Mouse (Mus musculus) liver, adult 2 months (tissue): ENCODE data around the gene Prelid3b. TPM values are rescaled to one million over a fixed set of nuclear protein-coding genes. Genes with fewer than 3 reads are reported as not detected.

Source experiments
- DNase-seq: peaks from one replicate; pipeline ENCODE4 v3.0.0-alpha.2; 2011; ENCODE audit warnings: low read depth, low spot score; ENCODE audit errors: extremely low read depth
- H3K27ac ChIP-seq: fragments of 200-500 bp; replicated peaks from 2 replicates; pipeline ENCODE4 v1.5.1; 2012; ENCODE audit warnings: low read depth, mild to moderate bottlenecking, control low read depth, inconsistent platforms, low read length; ENCODE audit not compliant: insufficient read depth
- H3K27me3 ChIP-seq: fragments of 200-500 bp; 2 replicates; pipeline ENCODE4 v1.6.1; 2012; ENCODE audit warnings: mild to moderate bottlenecking, moderate library complexity, low read length, inconsistent platforms; ENCODE audit not compliant: control insufficient read depth, insufficient read depth
- H3K36me3 ChIP-seq: fragments of 200-500 bp; 2 replicates; pipeline ENCODE4 v1.6.1; 2012; ENCODE audit warnings: low read length, inconsistent platforms; ENCODE audit not compliant: control insufficient read depth, insufficient read depth
- H3K4me1 ChIP-seq: fragments of 200-500 bp; 2 replicates; pipeline ENCODE4 v1.6.1; 2011; ENCODE audit warnings: low read length; ENCODE audit not compliant: control insufficient read depth, insufficient read depth
- H3K4me3 ChIP-seq: fragments of 200-500 bp; 2 replicates; pipeline ENCODE4 v1.5.1; 2011; ENCODE audit warnings: low read depth, mild to moderate bottlenecking, control low read depth, low read length, moderate library complexity; ENCODE audit not compliant: insufficient read depth
- H3K79me2 ChIP-seq: fragments of 200-500 bp; 2 replicates; pipeline ENCODE4 v1.6.1; 2012; ENCODE audit warnings: inconsistent platforms, mild to moderate bottlenecking, low read length, moderate library complexity; ENCODE audit not compliant: control insufficient read depth, insufficient read depth
- H3K9ac ChIP-seq: fragments of 200-500 bp; 2 replicates; pipeline ENCODE4 v1.6.1; 2012; ENCODE audit warnings: low read depth, mild to moderate bottlenecking, control low read depth, inconsistent platforms, low read length
- CTCF ChIP-seq: fragments of 200-500 bp; IDR thresholded peaks from 2 replicates; pipeline ENCODE4 v1.5.1; 2011; ENCODE audit warnings: low read depth, low read length, control low read depth
- POLR2A ChIP-seq: fragments of 200-500 bp; IDR thresholded peaks from 2 replicates; pipeline ENCODE4 v1.6.1; 2011; ENCODE audit warnings: low read length, control low read depth; ENCODE audit not compliant: insufficient read depth; ENCODE audit errors: extremely low read depth
- WGBS: fragments of 180-500 bp; shearing (Covaris S2); methylation state at CpG from one replicate; pipeline ENCODE4 v1.1.7; 2018; 5-methylcytosine and 5-hydroxymethylcytosine counted together
- polyA plus RNA-seq: library from polyadenylated mRNA; depleted of rRNA; stranded (reverse); fragments of >200 nt; gene quantifications from 2 replicates; pipeline ENCODE4 v1.2.3, GENCODE M21; 2012
- total RNA-seq: library from RNA; depleted of rRNA; stranded (reverse); fragments of >200 nt; gene quantifications from 2 replicates; pipeline ENCODE4 v1.2.3, GENCODE M21; 2014

Gene Prelid3b
- total and polyA plus RNA-seq, 2 experiments = 24.5 to 38.6 TPM

DNA sequence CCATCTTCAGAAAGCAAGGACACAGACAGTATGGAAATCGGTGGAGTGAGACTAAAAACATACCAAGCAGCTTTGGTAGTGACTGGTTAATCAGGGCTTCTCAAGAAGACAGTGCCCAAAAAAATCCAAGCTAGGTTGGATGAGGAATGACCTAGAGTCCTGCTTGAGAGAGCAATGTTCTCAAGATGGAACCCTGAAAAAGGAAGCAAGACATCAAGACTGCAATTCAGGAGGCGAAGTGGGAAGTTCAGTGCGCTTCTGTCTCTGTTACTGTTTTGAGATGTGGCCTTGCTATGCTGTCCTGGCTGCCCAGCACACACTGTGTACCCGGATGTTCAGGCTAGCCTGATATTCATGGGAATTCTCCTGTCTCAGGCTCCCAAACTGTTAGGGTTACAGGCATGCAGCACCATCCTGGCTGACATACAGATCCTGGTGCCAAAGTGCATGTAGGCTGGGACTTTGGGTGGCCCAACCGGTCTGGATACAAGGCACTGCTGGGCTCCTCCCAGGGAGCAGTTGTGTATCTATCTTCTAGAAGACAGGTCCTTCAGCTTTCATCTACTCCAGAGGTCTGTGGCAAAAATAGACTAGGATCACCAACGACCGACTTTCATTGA lies 2.0 kb downstream of the Prelid3b start:
- peaks cover 3% of the 10 kb centered on the region for H3K4me1 ChIP-seq
- 79% methylated on average over 7 of the region's 7 CpGs for WGBS
- peaks cover 15% of the 10 kb centered on the region for H3K36me3 ChIP-seq
- H3K9ac ChIP-seq = no peak overlapping the region
- peaks cover 13% of the 10 kb centered on the region; the same call in 1 of the 2 replicates for H3K79me2 ChIP-seq
- H3K27me3 ChIP-seq = no peaks in the 10 kb centered on the region
- no peak overlapping the region for H3K4me3 ChIP-seq
- TF ChIP-seq CTCF = no peak
- TF ChIP-seq POLR2A = no peak
- H3K27ac ChIP-seq = no peak overlapping the region
- DNase-seq = peak; percentile 16

DNA sequence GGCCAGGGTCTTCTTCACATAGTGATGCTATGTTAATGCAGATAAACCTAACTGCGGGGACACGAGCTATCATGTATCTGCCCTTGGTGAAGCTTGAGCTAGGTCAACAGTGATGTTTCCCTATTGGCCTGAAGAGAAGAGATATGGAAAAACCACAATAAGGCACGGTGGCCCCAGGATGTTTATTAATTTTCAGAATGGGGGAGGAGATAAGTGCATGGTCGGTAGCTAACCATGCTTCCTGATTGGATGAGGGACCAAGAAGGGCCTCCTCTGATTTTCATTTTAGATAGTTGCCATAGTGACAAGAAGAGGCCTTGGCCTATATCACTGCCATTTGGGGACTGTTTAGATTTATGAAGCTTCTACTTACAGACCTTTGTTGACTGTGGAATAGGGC lies 2.5 kb downstream of the Prelid3b start:
- Histone ChIP-seq H3K27me3 (no peaks in the 10 kb centered on the region), H3K79me2 (peaks cover 13% of the 10 kb centered on the region; the same call in 1 of the 2 replicates), H3K36me3 (peaks cover 15% of the 10 kb centered on the region), H3K27ac (no peak overlapping the region), H3K4me1 (peaks cover 3% of the 10 kb centered on the region), H3K4me3 (no peak overlapping the region), H3K9ac (no peak overlapping the region)
- TF ChIP-seq CTCF (no peak), POLR2A (no peak)
- DNase-seq = no peak
- WGBS = 80% methylated on average over 4 of the region's 4 CpGs

GRCm38 (mm10) chr2:174463789-174464523 lies 8.9 kb downstream of the Prelid3b start, which contains the start of gene Atp5e:
Gene Atp5e (minus strand): TSS chr2:174464105.
- TF ChIP-seq CTCF (no peak), POLR2A (peak; percentile 51; the same call in 1 of the 2 replicates)
- H3K4me1 ChIP-seq = no peaks in the 10 kb centered on the region
- peaks cover 23% of the 10 kb centered on the region for H3K36me3 ChIP-seq
- 2% methylated on average over 48 of the region's 48 CpGs for WGBS
- H3K79me2 ChIP-seq = peaks cover 7% of the 10 kb centered on the region; the same call in 1 of the 2 replicates
- peak within 1 kb of the TSS; percentile 88 for H3K27ac ChIP-seq
- no peaks in the 10 kb centered on the region for H3K27me3 ChIP-seq
- H3K4me3 ChIP-seq = peak within 1 kb of the TSS; percentile 87
- H3K9ac ChIP-seq = peak within 1 kb of the TSS; percentile 93
- DNase-seq = peak; percentile 90

DNA sequence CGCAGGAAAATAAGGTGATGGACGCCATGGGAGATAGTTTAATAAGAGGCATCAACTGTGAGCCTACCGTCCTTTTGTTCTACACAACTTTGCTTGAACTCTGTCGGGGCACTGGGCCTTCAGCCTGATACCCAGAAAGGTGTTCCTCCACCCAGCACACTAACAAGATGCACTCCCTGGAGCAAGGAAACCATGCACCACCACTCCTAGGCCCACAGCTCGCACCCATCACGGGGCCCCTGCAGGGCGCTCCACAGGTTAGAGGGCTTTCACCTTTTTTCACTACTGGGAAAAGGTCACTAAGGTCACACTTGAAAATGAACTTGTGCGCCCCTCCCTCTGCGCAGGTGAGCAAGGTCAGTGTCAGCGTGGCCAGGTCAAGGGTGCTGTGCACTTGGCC lies 9.5 kb downstream of the Prelid3b start:
- Histone ChIP-seq H3K27ac (peak overlapping the region; percentile 88), H3K36me3 (peaks cover 23% of the 10 kb centered on the region), H3K4me3 (peak overlapping the region; percentile 87), H3K9ac (peak overlapping the region; percentile 93), H3K79me2 (peaks cover 7% of the 10 kb centered on the region; the same call in 1 of the 2 replicates), H3K27me3 (no peaks in the 10 kb centered on the region), H3K4me1 (no peaks in the 10 kb centered on the region)
- 20% methylated on average over 10 of the region's 10 CpGs for WGBS
- DNase-seq = no peak
- TF ChIP-seq POLR2A (no peak), CTCF (no peak)

GRCm38 (mm10) chr2:174459365-174459764 lies 13.5 kb downstream of the Prelid3b start:
- TF ChIP-seq POLR2A (no peak), CTCF (no peak)
- H3K9ac ChIP-seq = no peak overlapping the region
- no peak overlapping the region for H3K4me3 ChIP-seq
- H3K4me1 ChIP-seq = no peaks in the 10 kb centered on the region
- no peak overlapping the region for H3K27ac ChIP-seq
- WGBS = 47% methylated on average over 2 of the region's 2 CpGs
- peaks cover 16% of the 10 kb centered on the region for H3K36me3 ChIP-seq
- no peaks in the 10 kb centered on the region for H3K27me3 ChIP-seq
- peaks cover 7% of the 10 kb centered on the region; the same call in 1 of the 2 replicates for H3K79me2 ChIP-seq
- no peak for DNase-seq

- Histone ChIP-seq H3K9ac (no peak overlapping the region), H3K36me3 (no peaks in the 10 kb centered on the region), H3K4me1 (no peaks in the 10 kb centered on the region), H3K4me3 (no peak overlapping the region), H3K79me2 (no peaks in the 10 kb centered on the region), H3K27me3 (no peaks in the 10 kb centered on the region), H3K27ac (no peak overlapping the region)
- DNase-seq = no peak
- TF ChIP-seq POLR2A = no peak
- peak; percentile 53 for TF ChIP-seq CTCF
- 67% methylated on average over 7 of the region's 7 CpGs for WGBS
These were observed 19.2 kb downstream of the Prelid3b start for GRCm38 (mm10) chr2:174453681-174454080.
